Mouse (Mus musculus) embryonic fibroblast, embryonic 13.5 days (primary cell): ENCODE results near the gene Acsl4.

Experiments used
- CTCF ChIP-seq: IDR thresholded peaks from 2 replicates; pipeline ENCODE4 v1.5.1; 2011; ENCODE audit warnings: mild to moderate bottlenecking, control low read depth, low read length, moderate library complexity, borderline replicate concordance; ENCODE audit not compliant: insufficient read depth
- POLR2A ChIP-seq: IDR thresholded peaks from 2 replicates; pipeline ENCODE4 v1.6.1; 2011; ENCODE audit warnings: low read depth, mild to moderate bottlenecking, control low read depth, low read length, moderate library complexity

- TF ChIP-seq POLR2A (no peak), CTCF (no peak)
Measured at GRCm38 (mm10) chrX:142304592-142304991, 85.7 kb downstream of the Acsl4 start.
